Mouse (Mus musculus) megakaryocyte, embryonic 14.5 days (primary cell): ENCODE measurements at regions not wholly inside any gene's neighbourhood (a gene's known extent, or its start where the extent isn't known, plus 50 kb on each side); places are given as distances from the start of the nearest gene placed in this dataset.

ENCODE experiments used
- FLI1 ChIP-seq: IDR thresholded peaks from 2 replicates; pipeline ENCODE4 v1.6.1; 2012; ENCODE audit warnings: low read length, inconsistent platforms, mixed read lengths
- GATA1 ChIP-seq: IDR thresholded peaks from 3 replicates; pipeline ENCODE4 v1.6.1; 2012; ENCODE audit warnings: mixed read lengths, low read length, inconsistent platforms, borderline replicate concordance

- TF ChIP-seq GATA1 (no peak), FLI1 (no peak)
Measured at GRCm38 (mm10) chr16:93192651-93193173, 366.8 kb upstream of the Runx1 start.
